Mouse (Mus musculus): Measurements from ENCODE around the gene BC030867.

Gene BC030867

DNA sequence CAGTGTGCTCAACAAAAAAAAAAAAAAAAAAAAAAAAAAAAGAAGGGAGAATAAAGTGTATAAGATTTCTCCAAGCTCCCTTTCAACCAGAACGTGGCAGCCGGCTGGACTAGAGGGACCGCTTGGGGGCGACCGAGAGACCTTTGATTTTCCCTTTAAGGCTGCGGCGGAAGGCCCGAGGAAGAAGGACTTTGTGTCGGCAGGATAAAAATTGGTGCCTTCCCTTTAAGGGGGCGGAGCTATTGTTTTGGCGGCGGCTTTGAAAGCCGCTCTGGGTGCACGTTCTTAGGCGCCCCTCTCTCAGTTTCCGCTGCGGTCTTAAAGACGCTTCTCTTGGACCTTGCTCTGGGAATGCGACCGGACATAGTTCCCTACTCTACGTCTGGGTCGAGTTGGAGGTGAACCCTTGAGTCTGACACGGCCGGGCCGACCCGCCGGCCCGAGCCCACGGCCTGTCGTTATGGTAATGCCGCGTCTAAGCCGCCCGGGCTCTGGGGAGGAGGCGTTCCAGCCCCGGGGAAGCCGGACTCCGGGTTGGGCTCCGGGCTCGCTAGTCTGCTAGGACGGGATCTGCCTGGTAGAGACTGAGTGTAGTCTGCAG, at the start of gene BC030867:
TSS of gene BC030867 (plus strand) at position 253 of the 601 bp plus-strand sequence.
- peak; percentile 94 for DNase-seq

DNA sequence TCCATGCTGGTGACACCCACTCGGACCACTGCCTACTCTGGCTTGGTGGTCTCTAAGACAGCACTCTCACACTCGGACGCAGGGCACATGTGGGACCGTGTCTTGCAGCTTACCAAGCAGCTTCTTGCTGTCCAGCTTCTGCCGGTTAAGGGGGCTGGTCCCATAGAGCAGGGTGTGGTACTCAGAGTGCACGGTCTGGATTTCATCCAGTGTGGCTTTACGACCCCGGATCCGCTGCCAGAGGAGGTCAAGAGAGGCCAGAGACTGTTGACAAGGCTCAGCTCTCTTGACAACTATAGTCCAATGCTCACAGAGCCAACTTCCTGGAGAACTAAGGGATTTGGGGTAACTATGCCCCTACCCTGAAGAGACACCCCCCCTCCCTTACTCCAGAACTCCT, 48.8 kb upstream of the BC030867 start:
- DNase-seq: no peak

DNA sequence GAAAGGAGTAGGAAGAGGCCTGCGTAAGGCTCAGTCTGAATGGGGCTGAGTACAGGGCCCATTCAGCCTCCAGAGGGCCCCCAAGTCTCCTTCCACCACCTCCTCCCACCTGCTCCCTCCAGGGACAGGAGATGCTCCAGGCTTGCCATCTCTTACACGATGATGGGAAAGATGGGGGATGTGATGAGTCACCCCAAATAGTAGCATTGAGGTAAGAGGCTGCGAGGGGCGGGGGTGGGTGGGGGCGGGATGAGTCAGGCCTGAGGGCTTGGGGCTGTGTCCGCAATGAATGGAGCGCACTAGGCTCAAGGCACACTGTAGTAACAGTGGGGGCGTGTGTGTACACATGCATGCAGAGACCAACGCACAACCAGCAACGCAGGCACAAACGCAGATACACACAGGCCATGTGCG, 47.3 kb upstream of the BC030867 start:
- DNase-seq: no peak

DNA sequence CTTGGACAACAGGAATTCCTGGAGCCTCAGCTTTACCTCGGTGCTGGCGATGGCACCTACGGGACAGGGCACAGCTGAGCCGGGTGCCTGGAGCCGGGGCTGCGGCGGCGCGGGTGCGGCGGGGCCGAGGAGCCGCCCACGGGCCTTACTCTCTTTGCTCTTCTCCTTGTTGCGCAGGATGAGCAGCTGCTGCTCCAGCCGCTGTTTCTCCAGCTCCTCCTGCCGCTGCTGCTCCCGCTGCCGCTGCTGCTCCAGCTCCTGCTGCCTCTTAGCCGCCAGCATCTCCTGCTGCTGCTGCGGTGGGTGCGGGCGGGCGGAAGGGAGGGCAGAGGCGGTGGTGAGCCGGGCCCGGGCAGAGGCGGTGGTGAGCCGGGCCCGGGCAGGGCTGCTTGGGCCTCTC, 42.2 kb upstream of the BC030867 start:
- DNase-seq: no peak

DNA sequence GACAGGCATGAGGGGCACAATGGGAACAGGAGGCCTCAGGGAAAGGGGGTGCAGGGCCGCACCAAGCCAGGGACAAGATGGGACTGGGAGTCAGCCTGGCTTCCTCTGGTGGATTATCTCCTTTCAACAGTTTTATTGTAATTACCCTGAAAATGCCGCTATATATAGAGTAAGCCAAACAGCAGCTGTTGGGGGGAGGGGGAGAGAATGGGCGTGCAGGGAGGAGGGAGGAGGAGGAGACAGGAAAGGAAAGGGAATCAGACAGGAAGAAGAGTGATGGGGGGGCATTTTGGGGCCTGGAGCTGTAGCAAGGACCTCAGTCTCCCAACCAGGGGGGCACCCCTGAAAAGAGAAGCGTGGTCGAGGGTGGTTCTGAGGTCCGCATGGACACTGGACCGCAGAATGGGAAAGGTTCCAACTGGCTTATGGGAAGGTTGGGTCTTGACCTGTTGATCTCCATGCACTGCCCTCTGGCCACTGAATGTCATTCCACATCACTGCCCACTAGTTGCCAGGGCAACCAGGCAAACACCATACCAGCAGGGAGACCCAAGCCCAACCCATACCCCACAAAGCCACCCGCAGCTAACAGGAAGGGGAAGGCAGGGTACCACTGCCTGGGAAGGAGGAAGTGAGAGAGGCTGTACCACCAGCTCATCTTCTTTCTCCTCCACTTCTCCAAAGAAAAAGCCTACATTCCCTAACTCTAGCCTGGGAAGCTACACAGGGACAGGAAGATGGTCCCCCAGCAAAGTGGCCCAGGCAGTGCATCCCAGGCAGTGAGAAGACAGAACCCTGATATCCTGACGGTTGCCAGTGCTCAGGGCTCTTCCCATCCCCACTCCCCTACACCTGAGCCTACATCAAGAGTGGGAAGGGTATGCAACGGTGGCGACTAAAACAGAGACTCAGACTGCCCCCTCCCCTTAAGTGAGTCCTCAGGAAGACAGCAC, 40.6 kb upstream of the BC030867 start:
- peak; percentile 62 for DNase-seq

DNA sequence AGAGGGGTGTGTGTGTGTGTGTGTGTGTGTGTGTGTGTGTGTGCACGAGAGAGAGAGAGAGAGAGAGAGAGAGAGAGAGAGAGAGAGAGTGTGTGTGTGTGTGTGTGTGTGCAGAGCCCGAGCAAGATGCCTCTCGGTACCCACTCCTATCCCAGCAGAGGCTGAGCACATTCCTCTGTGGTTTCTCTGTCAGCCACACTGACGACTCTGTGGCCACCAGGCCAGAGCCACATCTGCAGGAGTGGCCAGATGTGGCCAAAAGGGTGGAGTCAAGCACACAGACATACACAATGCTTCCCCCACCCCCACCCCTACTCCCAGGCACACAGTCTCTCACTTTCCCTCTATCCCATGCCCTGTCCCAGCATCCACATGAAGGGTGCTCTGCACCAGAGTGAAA, 39.8 kb upstream of the BC030867 start:
- no peak for DNase-seq

GRCm38 (mm10) chr11:102209742-102210141, 38.9 kb upstream of the BC030867 start:
- no peak for DNase-seq

DNA sequence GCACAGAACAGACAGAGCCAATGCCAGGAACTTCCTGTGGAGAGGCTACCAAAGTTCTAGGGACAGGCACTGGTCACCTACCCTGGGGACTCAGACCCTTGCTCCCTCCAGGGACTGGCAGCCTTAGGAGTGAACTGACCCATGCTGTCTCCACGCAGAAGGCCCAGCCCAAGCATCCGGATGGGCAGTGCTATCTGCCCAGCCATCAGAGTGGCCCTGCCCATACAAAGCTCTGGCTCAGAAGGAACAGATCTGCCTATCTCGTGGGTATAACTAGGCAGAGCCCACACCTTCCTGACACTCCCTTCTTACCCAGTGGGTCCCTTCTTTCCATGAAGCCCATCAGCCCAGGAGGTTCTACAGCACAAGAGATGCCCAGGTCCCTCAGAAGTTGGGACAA, 38.5 kb upstream of the BC030867 start:
- DNase-seq: no peak

GRCm38 (mm10) chr11:102211011-102211410, 37.7 kb upstream of the BC030867 start:
- no peak for DNase-seq

DNA sequence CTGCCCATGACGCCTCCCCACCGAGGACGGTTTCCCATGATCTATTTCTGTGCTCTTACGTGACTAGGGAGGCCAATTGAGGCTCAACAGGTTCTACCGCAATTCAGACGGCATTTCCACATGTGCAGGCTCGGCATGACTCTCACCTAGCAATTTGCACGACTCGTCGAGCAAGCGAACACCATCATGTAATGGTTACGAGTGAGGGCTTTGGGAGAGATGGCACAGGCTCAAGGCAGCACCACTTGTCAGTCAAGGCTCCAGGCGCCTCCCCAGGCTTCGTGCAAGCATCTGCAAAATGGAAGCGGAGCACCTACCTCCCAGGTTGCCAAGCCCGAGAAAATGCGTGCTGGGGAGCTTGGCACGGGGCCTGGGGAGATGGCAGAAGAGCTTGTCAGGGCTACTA, 36.7 kb upstream of the BC030867 start:
- peak; percentile 39 for DNase-seq

DNA sequence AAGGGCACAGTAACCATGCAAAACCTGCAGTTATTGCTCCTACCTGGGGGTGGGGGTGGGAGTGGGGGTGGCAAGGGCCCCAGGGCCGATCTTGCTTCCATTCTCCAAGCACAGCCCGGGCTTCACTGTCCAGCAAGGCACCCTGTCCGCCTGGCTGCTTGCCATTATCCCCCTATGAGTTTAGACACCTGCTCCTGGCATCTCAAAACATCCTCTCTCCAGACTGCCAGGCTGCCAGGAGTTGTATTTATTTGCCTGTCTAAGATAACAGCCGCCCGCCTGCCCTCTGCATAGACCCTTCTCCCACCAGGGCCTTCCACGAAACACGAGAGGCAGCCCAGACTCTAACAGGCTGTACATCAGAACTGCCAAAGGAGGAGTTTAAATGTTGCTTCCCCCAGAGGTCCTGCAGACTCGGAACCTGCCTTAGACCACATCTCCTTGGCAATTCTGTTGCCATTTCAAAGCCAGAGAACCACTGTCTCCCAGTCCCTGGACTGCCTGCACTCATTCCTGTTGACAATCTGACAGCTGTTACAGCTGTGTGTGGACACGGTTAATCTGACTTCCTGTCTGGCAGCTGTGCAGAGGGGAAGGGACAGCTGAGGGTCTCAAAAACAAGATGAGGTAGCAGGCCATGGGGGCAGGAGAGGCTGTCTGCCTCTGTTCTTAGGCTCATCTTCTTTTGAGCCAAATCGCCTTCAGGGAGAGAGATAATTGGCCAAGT, 34.1 kb upstream of the BC030867 start:
- DNase-seq: peak; percentile 41

DNA sequence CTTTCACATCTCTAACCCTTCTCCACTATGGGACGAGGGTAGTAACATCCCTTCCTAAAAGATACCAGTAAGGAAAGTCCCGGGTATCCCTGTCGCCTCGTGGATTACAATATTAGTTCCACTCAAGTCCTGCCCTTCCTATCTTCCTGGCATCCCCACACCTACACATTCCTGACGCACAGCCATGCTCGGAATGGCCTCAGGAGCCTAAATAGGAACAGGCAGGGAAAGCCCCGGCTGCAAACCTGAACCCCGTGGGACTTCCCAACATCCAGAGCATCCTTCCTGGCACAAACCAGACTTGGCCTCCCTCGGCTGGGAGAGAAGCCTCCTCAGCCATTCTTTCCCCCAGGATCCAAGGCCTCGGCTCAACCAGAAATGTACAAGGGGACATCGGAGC, 33.2 kb upstream of the BC030867 start:
- no peak for DNase-seq

DNA sequence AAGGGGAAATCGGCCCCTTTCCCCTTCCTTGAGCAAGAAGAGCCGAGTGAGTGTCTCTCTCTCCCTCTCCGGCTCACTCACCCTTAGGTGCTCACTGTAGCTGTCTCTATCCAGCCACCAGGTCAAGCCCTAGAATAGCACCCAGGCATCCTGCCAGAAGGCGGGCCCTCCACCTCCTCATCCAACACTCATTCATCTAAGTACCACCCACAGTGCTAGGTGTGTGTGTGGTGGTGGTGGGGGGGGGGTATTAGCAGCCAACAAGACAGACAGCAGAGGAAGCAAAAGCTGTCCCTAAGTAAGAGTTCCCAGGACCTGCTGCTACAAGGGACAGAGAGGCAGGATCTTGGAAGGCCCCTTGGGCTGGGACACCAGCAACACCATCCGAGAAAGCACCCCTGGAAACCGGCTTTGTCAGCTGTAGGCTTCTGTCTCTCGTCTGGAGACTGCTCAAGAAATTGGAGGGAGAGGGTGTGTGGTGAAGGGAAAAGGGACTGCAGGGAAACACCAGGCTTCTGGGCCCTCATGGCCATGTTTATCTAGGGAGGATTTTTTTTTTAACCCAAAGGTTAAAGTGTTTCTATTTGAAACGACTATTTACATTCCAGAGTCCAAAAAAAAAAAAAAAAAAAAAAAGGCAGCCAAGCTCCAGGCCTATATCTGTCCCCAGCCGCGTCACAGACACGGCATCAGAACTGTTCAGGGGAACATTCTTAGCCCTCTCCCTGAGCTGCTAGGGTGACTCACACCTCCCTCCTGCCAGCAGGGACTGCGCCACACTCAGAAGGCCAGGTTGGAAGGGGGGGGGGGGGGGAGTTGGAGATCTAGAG, 32.4 kb upstream of the BC030867 start:
- peak; percentile 83 for DNase-seq

- DNase-seq: no peak
Measured at GRCm38 (mm10) chr11:102216886-102217240, 31.8 kb upstream of the BC030867 start.

GRCm38 (mm10) chr11:102217396-102217795, 31.3 kb upstream of the BC030867 start:
- DNase-seq: no peak

GRCm38 (mm10) chr11:102217876-102218430, 30.7 kb upstream of the BC030867 start:
- DNase-seq: peak; percentile 34

DNA sequence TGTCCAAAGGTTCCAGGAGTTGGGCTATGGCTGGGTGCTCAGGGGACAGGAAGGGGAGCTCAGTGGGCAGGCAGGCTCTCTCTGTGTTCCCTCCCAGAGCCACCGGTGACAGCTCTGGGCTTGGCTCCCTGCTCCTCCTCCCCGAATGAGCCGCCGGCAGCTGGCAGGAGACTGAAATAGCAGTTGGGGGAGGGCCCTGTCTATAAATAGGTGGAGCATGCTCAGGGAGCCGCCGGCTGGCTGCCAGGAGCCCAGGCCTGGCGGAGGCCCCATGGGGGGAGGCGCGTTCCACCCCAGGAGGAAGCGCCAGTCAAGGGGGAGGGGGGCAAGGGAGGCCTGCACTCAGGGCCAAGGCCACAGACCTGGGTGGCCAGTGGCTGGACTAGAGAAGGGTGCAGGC, 29.9 kb upstream of the BC030867 start:
- peak; percentile 98 for DNase-seq

- DNase-seq: no peak
Measured at GRCm38 (mm10) chr11:102219247-102219993, 29.3 kb upstream of the BC030867 start.

- DNase-seq: no peak
Measured at GRCm38 (mm10) chr11:102219994-102220346, 28.7 kb upstream of the BC030867 start.

DNA sequence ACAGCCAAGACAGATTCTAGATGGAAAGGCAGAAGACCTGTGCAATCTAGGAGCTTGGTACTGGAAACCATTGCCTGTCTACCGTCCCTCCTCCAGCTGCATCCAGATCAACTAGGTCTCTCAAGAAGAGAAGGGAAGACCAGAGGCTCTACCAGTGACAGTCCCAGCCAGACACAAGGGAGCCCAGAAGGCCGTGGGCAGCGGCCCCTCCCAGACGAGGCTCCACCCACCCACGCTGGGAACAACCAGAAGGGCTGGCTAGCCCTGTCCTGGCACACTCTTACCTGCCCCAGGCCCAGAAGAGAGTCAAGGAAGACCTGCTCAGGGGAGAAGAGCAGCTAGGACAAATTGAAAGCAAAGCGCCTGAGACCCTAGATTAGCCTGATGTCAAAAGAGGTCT, 28.2 kb upstream of the BC030867 start:
- no peak for DNase-seq

- no peak for DNase-seq
Measured at GRCm38 (mm10) chr11:102221243-102221953, 27.3 kb upstream of the BC030867 start.
